Mouse (Mus musculus) forebrain, embryonic 10.5 days (tissue): ENCODE results near the gene Atp2b2. TPM values are rescaled to one million over a fixed set of nuclear protein-coding genes. Genes with fewer than 3 reads are reported as not detected.
"Not testable (repeated sequence)": the region's sequence is repeated elsewhere in the genome, so short reads cannot be mapped to it uniquely, and the experiment has no call there.

Experiments used
- DNase-seq: peaks from one replicate; pipeline ENCODE4 v3.0.0-alpha.2; 2017; ENCODE audit warnings: low spot score; ENCODE audit errors: extremely low spot score
- H3K27ac ChIP-seq: fragments of 300-500 bp; sonication (generic); 2 replicates; pipeline ENCODE4 v1.5.1; 2016; ENCODE audit warnings: mild to moderate bottlenecking
- H3K27me3 ChIP-seq: fragments of 300-500 bp; sonication (generic); 2 replicates; pipeline ENCODE4 v1.6.1; 2016; ENCODE audit warnings: mild to moderate bottlenecking; ENCODE audit not compliant: poor library complexity, severe bottlenecking
- H3K36me3 ChIP-seq: fragments of 300-500 bp; sonication (generic); replicated peaks from 2 replicates; pipeline ENCODE4 v1.6.1; 2016; ENCODE audit warnings: mild to moderate bottlenecking, moderate library complexity
- H3K4me1 ChIP-seq: fragments of 300-500 bp; sonication (generic); 2 replicates; pipeline ENCODE4 v1.6.1; 2016
- H3K4me3 ChIP-seq: fragments of 300-500 bp; sonication (generic); 2 replicates; pipeline ENCODE4 v1.5.1; 2016; ENCODE audit warnings: mild to moderate bottlenecking, moderate library complexity
- H3K9me3 ChIP-seq: fragments of 300-500 bp; sonication (generic); 2 replicates; pipeline ENCODE4 v1.6.1; 2016; ENCODE audit warnings: mild to moderate bottlenecking, moderate library complexity
- WGBS: fragments of 180-500 bp; shearing (Covaris S2); methylation state at CpG from one replicate; pipeline ENCODE4 v1.1.7; 2016; 5-methylcytosine and 5-hydroxymethylcytosine counted together
- polyA plus RNA-seq: library from polyadenylated mRNA; unstranded; fragments of >200 nt; fragmentation: Nextera tagmentation; extraction: Ambion mirVana; gene quantifications from 2 replicates; pipeline ENCODE4 v1.2.1, GENCODE M21; 2016

Atp2b2 gene
- polyA plus RNA-seq, 1 experiment from 2014 or later: 1.4 TPM

DNA sequence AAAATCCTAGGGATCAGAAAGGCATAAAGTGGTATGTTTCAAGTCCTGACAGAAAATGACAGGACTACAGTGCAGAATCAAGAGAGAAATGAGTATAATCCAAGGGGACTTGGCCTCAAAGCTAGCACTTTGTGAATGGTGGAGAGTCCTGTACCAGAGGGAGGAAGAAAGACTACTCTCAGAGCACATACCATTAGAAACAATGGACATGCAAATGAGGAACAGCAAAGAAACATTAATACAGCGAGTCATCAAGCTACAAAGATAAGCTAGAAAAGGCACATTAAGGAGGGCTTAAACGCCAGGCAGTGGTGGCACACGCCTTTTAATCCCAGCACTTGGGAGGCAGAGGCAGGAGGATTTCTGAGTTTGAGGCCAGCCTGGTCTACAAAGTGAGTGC, 311.1 kb downstream of the Atp2b2 start:
- 94% methylated on average over 3 of the region's 3 CpGs for WGBS
- Histone ChIP-seq H3K27ac (no peak overlapping the region), H3K36me3 (peaks cover 100% of the 10 kb centered on the region)

DNA sequence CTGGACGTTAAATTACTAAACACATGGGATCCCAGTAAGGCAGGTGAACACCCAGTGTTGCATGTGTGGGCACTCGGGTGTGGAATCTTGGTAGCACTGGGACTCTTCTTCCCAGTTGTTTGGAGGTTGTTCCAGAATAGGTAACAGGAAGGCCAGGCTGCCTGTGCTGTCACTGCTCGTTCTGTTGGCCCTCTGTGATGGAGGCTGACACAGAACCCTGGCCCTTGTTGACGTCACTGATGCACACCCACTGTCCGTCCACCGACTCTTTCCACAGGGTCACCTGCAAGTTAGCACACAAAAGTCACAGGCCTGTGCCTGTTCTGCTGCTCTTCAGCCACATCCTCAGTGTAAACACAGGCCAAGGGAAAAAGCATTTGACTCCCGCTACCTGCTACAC, 314.2 kb downstream of the Atp2b2 start:
- peaks cover 98% of the 10 kb centered on the region for H3K36me3 ChIP-seq
- DNase-seq: no peak
- H3K27me3 ChIP-seq: no peaks in the 10 kb centered on the region
- no peaks in the 10 kb centered on the region for H3K9me3 ChIP-seq
- no peaks in the 10 kb centered on the region for H3K4me1 ChIP-seq
- no peak overlapping the region for H3K4me3 ChIP-seq
- WGBS: 94% methylated on average over 7 of the region's 7 CpGs
- no peak overlapping the region for H3K27ac ChIP-seq

More for the DNA sequence above, 311.1 kb downstream of the Atp2b2 start:
- Histone ChIP-seq H3K4me3 (no peak overlapping the region), H3K27me3 (no peaks in the 10 kb centered on the region), H3K9me3 (no peaks in the 10 kb centered on the region), H3K4me1 (no peaks in the 10 kb centered on the region)
- DNase-seq: no peak

DNA sequence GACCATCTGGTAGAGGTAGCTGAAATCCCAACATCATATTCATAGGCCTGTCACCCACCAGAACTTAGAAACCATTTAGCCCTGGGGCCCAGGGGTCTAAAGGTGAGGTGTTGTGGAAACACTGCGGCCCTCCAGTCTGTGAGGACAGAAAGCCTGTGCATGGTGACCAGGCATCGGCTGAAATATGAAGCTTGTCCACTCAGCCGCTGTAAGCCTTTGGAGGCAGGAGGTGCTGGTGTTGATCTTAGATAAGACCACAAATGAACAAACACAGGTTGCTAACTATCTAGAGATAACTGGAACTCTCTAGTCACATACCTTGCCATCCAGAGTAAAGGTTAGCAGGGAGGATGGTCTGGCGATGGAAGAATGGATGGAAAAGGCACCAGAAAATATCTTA, 321.4 kb downstream of the Atp2b2 start:
- no peaks in the 10 kb centered on the region for H3K4me1 ChIP-seq
- H3K27ac ChIP-seq: no peak overlapping the region
- H3K9me3 ChIP-seq: no peaks in the 10 kb centered on the region
- WGBS: 94% methylated on average over 4 of the region's 4 CpGs
- peaks cover 96% of the 10 kb centered on the region for H3K36me3 ChIP-seq
- DNase-seq: no peak
- no peaks in the 10 kb centered on the region for H3K27me3 ChIP-seq
- H3K4me3 ChIP-seq: no peak overlapping the region

DNA sequence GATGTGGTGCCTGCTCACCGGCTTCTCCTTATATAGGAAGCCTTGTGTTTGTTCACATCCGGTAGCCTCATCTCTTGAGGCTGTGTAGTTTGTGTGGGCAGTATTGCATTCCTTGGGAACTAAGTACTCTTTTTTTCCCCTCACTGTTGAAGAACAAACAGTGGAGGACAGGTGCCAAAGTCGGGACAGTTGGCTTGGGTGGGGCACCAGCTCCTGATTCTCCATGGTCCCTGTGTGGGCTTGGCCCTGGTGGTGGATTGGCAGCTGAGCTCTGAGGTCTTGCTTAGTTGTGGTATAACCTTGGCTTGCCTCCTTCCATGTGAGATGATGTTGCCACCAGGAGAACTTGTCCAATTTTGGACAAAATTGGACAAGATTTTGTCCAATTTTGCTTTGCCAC, 322.5 kb downstream of the Atp2b2 start, which contains the start of gene Ghrl:
Gene Ghrl, minus strand, starts transcription at position 3 of the 400 bp plus-strand sequence.
- no peak within 1 kb of the TSS for H3K27ac ChIP-seq
- H3K4me1 ChIP-seq: no peaks in the 10 kb centered on the region
- H3K9me3 ChIP-seq: no peaks in the 10 kb centered on the region
- H3K36me3 ChIP-seq: peaks cover 96% of the 10 kb centered on the region
- H3K27me3 ChIP-seq: no peaks in the 10 kb centered on the region
- WGBS: 93% methylated on average over 3 of the region's 3 CpGs
- H3K4me3 ChIP-seq: no peak within 1 kb of the TSS
- no peak for DNase-seq

DNA sequence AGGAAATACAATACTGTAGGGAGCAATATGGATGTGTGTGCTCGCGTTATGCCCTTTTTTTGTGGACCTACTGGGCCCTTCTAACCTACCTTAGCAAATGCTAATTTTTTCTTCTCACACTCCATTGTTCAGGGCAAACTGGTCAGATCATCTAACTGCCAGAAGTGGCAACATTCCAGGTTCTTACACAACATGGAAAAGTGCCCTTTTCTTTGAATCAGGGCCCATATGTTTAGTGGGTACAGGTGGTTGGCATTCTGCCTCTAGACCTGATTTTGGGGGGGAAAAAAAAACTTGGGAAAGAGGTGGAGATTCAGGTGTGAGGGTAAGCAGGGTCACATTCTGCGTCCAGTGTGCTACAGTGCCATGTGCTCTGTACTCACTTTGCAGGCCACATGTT, 324.9 kb downstream of the Atp2b2 start:
- H3K9me3 ChIP-seq: no peaks in the 10 kb centered on the region
- H3K36me3 ChIP-seq: peaks cover 96% of the 10 kb centered on the region
- no peak overlapping the region for H3K4me3 ChIP-seq
- no peaks in the 10 kb centered on the region for H3K27me3 ChIP-seq
- H3K4me1 ChIP-seq: no peaks in the 10 kb centered on the region
- 94% methylated on average over 3 of the region's 3 CpGs for WGBS
- no peak overlapping the region for H3K27ac ChIP-seq
- no peak for DNase-seq

DNA sequence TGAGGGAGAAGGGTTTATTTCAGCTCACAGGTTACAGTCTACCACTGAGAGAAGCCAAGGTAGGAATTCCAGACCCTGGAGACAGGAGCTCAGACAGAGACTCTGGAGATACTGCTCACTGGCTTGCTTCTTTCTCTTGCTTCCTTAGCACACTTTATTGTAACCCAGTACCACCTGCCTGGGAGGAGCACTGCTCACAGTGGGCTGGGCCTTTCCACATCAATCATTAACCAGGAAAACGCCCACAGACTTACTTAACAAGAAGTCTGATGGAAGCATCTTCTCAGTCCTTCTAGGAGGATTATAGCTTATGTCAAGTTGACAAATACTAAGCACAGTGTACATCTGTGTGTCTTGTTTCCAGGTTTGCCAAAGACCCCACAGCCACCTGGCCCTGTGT, 327.6 kb downstream of the Atp2b2 start:
- H3K27ac ChIP-seq: no peak overlapping the region
- H3K4me3 ChIP-seq: no peak overlapping the region
- 86% methylated on average over 1 of the region's 1 CpGs for WGBS
- H3K9me3 ChIP-seq: no peaks in the 10 kb centered on the region
- H3K4me1 ChIP-seq: no peaks in the 10 kb centered on the region
- DNase-seq: no peak
- H3K36me3 ChIP-seq: peaks cover 97% of the 10 kb centered on the region
- H3K27me3 ChIP-seq: no peaks in the 10 kb centered on the region

DNA sequence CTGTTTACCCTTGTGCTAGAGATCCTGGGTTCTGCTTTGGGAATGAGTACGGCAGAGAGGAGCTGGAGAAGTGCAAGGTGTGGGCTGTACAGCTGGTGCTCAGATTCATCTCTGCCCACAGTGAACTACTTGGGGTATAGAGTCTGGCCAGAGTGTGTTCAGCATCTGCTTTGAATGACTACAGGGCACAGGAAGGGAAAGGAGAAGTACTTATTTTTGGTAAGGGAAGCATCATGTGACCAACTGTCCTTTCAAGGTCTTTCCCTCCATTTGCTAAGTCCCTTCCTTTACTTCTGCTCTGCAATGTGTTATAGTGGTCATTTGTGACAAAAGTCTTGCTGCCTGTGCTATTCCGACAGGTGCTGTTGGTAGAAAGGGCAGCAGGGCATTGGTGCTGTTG, 328.1 kb downstream of the Atp2b2 start:
- H3K27me3 ChIP-seq: no peaks in the 10 kb centered on the region
- WGBS: 93% methylated on average over 2 of the region's 2 CpGs
- peaks cover 97% of the 10 kb centered on the region for H3K36me3 ChIP-seq
- H3K9me3 ChIP-seq: no peaks in the 10 kb centered on the region
- H3K4me3 ChIP-seq: no peak overlapping the region
- DNase-seq: no peak
- no peaks in the 10 kb centered on the region for H3K4me1 ChIP-seq
- no peak overlapping the region for H3K27ac ChIP-seq

DNA sequence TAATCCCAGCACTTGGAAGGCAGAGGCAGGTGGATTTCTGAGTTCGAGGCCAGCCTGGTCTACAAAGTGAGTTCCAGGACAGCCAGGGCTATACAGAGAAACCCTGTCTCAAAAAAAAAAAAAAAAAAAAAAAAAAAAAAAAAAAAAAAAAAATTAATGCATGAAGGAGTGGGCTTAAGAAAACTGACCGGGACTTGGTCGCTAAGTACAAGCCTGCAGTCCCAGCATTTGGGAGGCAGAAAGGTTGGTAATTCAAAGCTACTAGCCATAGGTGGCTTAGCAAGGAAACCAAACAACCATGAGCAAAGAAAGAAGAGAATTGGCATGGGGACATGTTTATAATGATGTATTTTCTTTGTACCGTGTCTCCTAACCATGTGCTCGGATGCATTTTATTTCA, 329.0 kb downstream of the Atp2b2 start:
- DNase-seq, H3K4me3 ChIP-seq, H3K9me3 ChIP-seq, H3K27me3 ChIP-seq, H3K4me1 ChIP-seq, H3K27ac ChIP-seq: not testable (repeated sequence)
- peaks cover 97% of the 10 kb centered on the region for H3K36me3 ChIP-seq
- WGBS: 93% methylated on average over 5 of the region's 5 CpGs

DNA sequence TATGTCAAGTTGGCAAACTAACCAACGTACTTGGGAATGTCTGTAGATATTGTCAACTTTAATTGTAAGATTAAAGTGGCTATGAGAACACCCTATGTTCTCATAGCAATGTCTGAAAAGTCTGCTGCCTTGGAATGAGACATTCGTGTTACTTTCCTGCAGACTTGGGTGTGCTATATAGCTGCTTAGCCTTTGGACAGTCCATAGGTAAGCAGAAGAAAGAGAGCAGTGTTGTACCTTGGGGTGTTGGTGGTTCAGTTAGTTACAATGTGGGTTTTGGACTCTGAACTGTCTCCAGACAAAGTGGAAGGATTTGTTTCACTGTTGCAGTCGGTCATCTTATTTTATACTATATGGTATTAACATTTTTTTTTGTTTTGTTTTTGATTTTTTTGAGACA, 329.7 kb downstream of the Atp2b2 start:
- H3K27ac ChIP-seq: no peak overlapping the region
- H3K27me3 ChIP-seq: no peaks in the 10 kb centered on the region
- DNase-seq: no peak
- no peaks in the 10 kb centered on the region for H3K9me3 ChIP-seq
- no peak overlapping the region for H3K4me3 ChIP-seq
- H3K36me3 ChIP-seq: peaks cover 99% of the 10 kb centered on the region
- H3K4me1 ChIP-seq: no peaks in the 10 kb centered on the region
- 93% methylated on average over 3 of the region's 3 CpGs for WGBS

DNA sequence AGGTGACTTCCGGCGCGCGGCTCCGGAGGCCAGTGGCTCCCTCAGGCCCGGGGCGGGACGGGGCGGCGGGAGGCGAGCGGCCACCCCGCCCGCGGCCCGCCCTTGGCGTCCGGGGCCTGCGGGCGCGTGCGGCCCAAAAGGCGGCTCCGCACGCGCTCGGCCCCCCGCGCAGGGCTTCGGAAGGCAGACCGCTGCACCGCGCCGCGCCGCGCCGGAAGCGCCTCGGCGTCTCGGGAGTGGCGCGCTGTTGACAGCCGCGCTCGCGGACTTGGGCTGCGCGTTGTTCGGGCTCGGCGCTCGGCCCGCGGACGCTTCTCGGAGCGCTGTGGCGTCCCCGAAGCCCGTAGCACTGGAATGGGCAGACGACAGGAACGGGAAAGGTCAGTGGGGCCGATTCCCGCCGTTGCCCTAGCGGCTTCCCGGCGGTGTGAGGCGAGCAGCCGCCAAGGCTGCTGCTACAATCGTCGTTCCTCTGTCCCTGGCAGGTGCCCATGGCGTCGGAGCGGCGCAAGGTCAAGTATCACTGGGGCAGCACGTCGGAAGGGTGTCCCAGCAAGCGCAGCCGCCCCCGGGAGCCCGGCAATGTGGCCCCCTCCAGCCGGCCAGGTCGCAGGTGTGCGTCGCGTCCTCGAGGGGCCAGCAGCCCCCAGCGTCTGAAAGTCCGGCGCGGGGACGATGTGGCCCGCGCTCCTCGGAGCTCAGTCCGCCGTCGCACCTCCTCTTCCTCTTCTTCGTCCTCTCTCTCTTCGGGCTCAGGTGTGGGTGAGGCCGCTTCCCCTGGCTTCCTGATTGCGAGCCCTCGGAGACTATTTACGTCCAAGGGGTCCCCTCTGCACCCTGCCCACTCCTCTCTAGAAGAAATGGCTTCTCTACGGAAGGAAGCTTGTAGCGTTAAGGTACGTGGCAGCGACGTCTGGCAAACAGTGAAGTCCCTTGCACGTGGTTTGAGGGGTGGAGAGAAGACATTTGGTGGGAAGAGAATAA, 344.9 kb downstream of the Atp2b2 start:
- H3K27me3 ChIP-seq: no peaks in the 10 kb centered on the region
- WGBS: under 1% methylated on average over 113 of the region's 113 CpGs

DNA sequence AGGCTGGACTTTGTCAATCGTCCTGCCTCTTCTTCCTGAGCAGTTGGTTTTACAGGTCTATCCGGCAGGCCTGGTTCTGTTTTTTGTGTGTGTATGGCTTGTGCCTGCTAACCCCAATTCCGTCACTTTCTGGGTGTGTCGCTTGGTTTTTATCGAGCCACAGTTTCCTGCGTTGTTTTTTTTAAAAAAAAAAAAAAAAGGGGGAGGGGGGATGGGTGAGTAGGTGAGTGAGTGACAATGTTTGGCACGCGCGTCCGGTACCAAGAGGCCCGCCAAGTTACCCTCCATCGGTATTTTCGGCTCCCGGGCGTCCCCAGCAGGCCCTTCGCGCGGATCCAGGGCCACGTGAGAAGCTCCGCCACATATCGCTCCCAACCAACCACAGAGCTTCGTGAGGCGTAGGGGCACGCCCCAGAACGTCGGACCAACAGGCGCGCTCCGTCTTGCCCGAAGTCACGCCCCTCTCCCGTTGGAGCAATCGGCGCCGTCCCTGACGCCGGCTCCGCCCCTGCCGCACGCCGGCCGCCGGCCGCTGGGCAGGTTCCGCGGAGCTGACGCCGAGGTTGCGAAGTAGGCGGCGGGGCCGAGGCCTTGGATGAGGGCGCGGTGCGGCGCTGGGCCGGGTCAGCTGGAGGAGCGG, 345.7 kb downstream of the Atp2b2 start, which contains the start of gene Tatdn2:
Gene Tatdn2, plus strand, starts transcription at position 469 of the 640 bp plus-strand sequence.
- WGBS: under 1% methylated on average over 58 of the region's 58 CpGs
- Histone ChIP-seq H3K36me3 (peaks cover 26% of the 10 kb centered on the region), H3K9me3 (no peaks in the 10 kb centered on the region), H3K4me1 (peaks cover 36% of the 10 kb centered on the region), H3K27me3 (no peaks in the 10 kb centered on the region), H3K4me3 (peak within 1 kb of the TSS; percentile 93), H3K27ac (peak within 1 kb of the TSS; percentile 90)
- peak; percentile 96 for DNase-seq

More for the DNA sequence above, 344.9 kb downstream of the Atp2b2 start:
- Histone ChIP-seq H3K9me3 (no peaks in the 10 kb centered on the region), H3K27ac (peak overlapping the region; percentile 90), H3K36me3 (peaks cover 34% of the 10 kb centered on the region), H3K4me3 (peak overlapping the region; percentile 93), H3K4me1 (peaks cover 36% of the 10 kb centered on the region)
- peak; percentile 21 for DNase-seq

DNA sequence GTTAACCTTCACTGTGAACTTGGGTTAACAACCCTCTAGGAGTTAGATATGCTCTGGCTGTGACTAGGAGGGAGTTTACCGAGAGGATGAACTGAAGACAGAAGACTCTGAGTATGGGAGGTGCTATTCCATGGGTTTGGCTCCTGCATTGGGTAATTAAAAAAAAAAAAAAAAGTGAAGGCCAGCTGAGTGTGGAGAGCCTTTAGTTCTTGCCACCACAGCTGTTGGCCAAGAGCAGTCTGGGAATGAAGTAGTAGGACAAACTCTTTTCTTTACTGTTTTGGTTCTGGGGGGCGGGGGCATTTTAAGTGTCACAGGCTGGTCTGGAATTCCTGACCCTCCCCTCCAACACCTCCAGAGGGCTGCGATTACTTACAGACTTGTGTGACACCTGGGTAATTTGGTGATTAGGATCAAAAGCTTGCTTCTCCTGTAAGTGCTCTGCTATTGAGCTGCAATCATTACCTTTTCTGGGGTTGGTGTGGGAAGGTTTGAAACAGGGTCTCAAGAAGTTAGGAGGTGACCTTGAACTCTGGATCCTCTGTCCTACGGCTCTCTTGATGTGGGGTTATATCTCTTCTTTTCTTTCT, 346.6 kb downstream of the Atp2b2 start:
- WGBS: 84% methylated on average over 4 of the region's 4 CpGs
- DNase-seq: no peak
- H3K4me3 ChIP-seq: peak overlapping the region; percentile 93

More for the DNA sequence above, 346.6 kb downstream of the Atp2b2 start:
- Histone ChIP-seq H3K4me1 (peaks cover 40% of the 10 kb centered on the region), H3K27me3 (no peaks in the 10 kb centered on the region), H3K27ac (peak overlapping the region; percentile 90), H3K36me3 (peaks cover 18% of the 10 kb centered on the region), H3K9me3 (no peaks in the 10 kb centered on the region)
